Mouse (Mus musculus) forebrain, postnatal 0 days (tissue): ENCODE data around the gene Rap1b. TPM values are rescaled to one million over a fixed set of nuclear protein-coding genes. Genes with fewer than 3 reads are reported as not detected.

ENCODE experiments used
- ATAC-seq: fragments of 200-750 bp; cut with Nextera tagmentation; 2 replicates; pipeline ENCODE4 v1.8.0; 2017; ENCODE audit warnings: mild to moderate bottlenecking, moderate library complexity
- DNase-seq: peaks from one replicate; pipeline ENCODE4 v3.0.0-alpha.2; 2015
- H3K27ac ChIP-seq: fragments of 300-500 bp; sonication (generic); 2 replicates; pipeline ENCODE4 v1.5.1; 2014; ENCODE audit warnings: low read depth, mild to moderate bottlenecking, antibody characterized with exemption, low read length, moderate library complexity, mixed read lengths
- H3K27me3 ChIP-seq: fragments of 300-500 bp; sonication (generic); 2 replicates; pipeline ENCODE4 v1.6.1; 2014; ENCODE audit warnings: mild to moderate bottlenecking, low read length, mixed read lengths; ENCODE audit not compliant: insufficient read depth
- H3K36me3 ChIP-seq: fragments of 300-500 bp; sonication (generic); 2 replicates; pipeline ENCODE4 v1.6.1; 2014; ENCODE audit warnings: mild to moderate bottlenecking, moderate library complexity; ENCODE audit not compliant: insufficient read depth
- H3K4me1 ChIP-seq: fragments of 300-500 bp; sonication (generic); 2 replicates; pipeline ENCODE4 v1.6.1; 2014; ENCODE audit warnings: antibody characterized with exemption; ENCODE audit not compliant: insufficient read depth
- H3K4me2 ChIP-seq: fragments of 300-500 bp; sonication (generic); 2 replicates; pipeline ENCODE4 v1.6.1; 2014; ENCODE audit warnings: low read depth, mild to moderate bottlenecking, moderate library complexity
- H3K4me3 ChIP-seq: fragments of 300-500 bp; sonication (generic); 2 replicates; pipeline ENCODE4 v1.5.1; 2014; ENCODE audit warnings: low read depth, low read length, mixed read lengths
- H3K9ac ChIP-seq: fragments of 300-500 bp; sonication (generic); 2 replicates; pipeline ENCODE4 v1.6.1; 2014; ENCODE audit warnings: mild to moderate bottlenecking
- H3K9me3 ChIP-seq: fragments of 300-500 bp; sonication (generic); 2 replicates; pipeline ENCODE4 v1.6.1; 2016; ENCODE audit warnings: low read length
- CTCF ChIP-seq: sonication (generic); IDR thresholded peaks from 2 replicates; pipeline ENCODE4 v1.5.1; 2016; ENCODE audit warnings: antibody characterized with exemption, control low read depth, low read depth
- whole genome bisulfite sequencing: fragments of 180-500 bp; shearing (Covaris S2); extraction: QIAGEN DNeasy Blood & Tissue Kit; methylation state at CpG from one replicate; pipeline ENCODE4 v1.1.7; 2014; 5-methylcytosine and 5-hydroxymethylcytosine counted together
- polyA plus RNA-seq: library from polyadenylated mRNA; unstranded; fragments of >200 nt; fragmentation: Nextera tagmentation; extraction: Ambion mirVana; gene quantifications from 2 replicates; pipeline ENCODE4 v1.2.1, GENCODE M21; 2015
- total RNA-seq: library from RNA; depleted of rRNA; stranded (reverse); fragments of >200 nt; gene quantifications from 2 replicates; pipeline ENCODE4 v1.2.3, GENCODE M21; 2014

The Rap1b gene
- total and polyA plus RNA-seq, 2 experiments from 2014 or later = 66.3 to 148 TPM

DNA sequence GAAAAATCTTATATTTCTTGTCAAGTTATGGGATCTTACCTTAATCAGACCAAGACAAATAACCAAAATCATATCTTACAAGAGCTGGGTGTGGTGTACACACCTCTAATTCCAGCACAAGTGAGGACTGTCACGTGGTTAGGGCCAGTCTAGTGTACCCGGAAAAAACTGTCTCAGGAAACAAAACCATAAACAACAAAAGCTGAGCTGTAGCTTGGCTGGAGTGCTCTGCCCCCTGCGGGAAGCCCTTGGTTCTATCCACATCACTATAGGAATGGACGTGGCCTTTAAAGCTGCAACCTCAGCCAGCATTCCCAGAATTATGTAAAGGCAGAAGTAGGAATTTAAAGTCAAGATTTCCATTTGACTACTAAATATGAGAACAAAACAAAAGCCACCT, 21.7 kb downstream of the Rap1b start:
- H3K9ac ChIP-seq = no peak overlapping the region
- no peaks in the 10 kb centered on the region for H3K27me3 ChIP-seq
- 61% methylated on average over 4 of the region's 4 CpGs for WGBS
- DNase-seq (no peak), ATAC-seq (no peak)
- no peaks in the 10 kb centered on the region for H3K4me1 ChIP-seq
- H3K36me3 ChIP-seq = peaks cover 26% of the 10 kb centered on the region
- H3K9me3 ChIP-seq = no peaks in the 10 kb centered on the region
- H3K4me2 ChIP-seq = no peak overlapping the region
- no peak overlapping the region for H3K27ac ChIP-seq
- no peak overlapping the region for H3K4me3 ChIP-seq
- peak; percentile 3; the same call in 1 of the 2 replicates for TF ChIP-seq CTCF

DNA sequence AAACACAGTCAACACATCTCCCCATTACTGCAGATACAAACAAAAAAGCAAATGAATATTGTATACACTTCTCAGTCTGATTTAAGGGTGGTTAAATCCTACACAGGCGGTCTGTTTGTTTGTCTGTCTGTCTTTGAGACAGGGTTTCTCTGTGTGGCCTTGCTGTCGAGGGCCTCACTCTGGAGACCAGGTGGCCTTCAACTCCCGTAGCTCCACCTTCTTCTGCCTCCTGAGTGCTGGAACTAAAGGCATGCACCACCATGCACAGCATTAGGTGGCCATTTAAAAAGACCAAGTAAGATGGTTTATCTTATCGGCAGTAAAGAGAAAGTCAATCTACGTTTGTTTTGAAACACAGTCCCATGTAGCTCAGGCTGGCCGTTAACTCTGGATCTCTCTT, 22.5 kb downstream of the Rap1b start:
- ATAC-seq (no peak), DNase-seq (no peak)
- no peak overlapping the region for H3K9ac ChIP-seq
- peaks cover 30% of the 10 kb centered on the region for H3K36me3 ChIP-seq
- no peak overlapping the region for H3K4me3 ChIP-seq
- no peaks in the 10 kb centered on the region for H3K9me3 ChIP-seq
- H3K4me2 ChIP-seq = no peak overlapping the region
- no peaks in the 10 kb centered on the region for H3K27me3 ChIP-seq
- no peak for TF ChIP-seq CTCF
- WGBS = 88% methylated on average over 6 of the region's 6 CpGs
- no peak overlapping the region for H3K27ac ChIP-seq
- no peaks in the 10 kb centered on the region for H3K4me1 ChIP-seq

DNA sequence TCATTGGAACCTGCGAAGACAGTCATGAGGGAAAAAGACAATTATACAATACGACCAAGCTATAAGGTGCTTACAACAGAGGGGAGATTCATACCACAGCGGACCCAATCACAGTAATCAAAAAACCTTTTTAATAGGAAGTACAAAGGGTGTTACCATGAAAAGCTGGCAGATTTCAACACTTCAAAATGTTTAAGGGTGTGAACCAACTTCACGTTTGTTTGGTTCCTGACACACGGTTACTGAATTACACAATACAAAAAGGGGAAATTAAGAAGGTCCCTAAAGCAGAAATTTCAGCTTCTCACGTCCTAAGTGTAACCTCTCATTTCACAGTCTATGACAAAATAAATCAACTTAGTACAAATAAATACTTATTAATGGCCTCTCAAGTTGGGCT, 27.2 kb downstream of the Rap1b start:
- Histone ChIP-seq H3K9ac (no peak overlapping the region), H3K4me3 (no peak overlapping the region), H3K9me3 (no peaks in the 10 kb centered on the region), H3K4me2 (no peak overlapping the region), H3K27me3 (no peaks in the 10 kb centered on the region), H3K27ac (no peak overlapping the region), H3K4me1 (no peaks in the 10 kb centered on the region), H3K36me3 (peaks cover 61% of the 10 kb centered on the region)
- DNase-seq (no peak), ATAC-seq (no peak)
- TF ChIP-seq CTCF = no peak
- WGBS = 84% methylated on average over 6 of the region's 6 CpGs

DNA sequence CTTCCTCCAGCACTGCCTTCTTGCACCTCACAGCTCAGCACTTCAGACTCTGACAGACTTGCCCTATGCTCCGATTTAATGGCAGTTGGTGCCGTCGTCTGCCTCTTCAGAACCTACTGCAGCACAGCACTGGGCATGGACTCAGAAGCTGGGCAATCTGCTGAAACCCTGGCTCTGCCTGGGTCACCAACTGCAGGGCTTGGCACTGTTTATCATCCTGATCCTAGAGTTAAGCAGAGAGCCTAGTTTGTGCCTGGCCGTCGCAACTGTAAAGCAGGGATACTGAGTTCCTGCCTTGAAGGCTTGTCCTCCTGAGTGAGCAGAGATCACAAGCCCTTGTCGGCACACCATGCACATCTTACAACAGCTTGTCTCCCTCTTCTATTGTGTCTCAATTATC, 29.1 kb downstream of the Rap1b start:
- H3K9me3 ChIP-seq = no peaks in the 10 kb centered on the region
- H3K27me3 ChIP-seq = no peaks in the 10 kb centered on the region
- H3K9ac ChIP-seq = no peak overlapping the region
- H3K4me2 ChIP-seq = no peak overlapping the region
- no peaks in the 10 kb centered on the region for H3K4me1 ChIP-seq
- peaks cover 57% of the 10 kb centered on the region for H3K36me3 ChIP-seq
- no peak for ATAC-seq
- H3K27ac ChIP-seq = no peak overlapping the region
- no peak for DNase-seq
- no peak overlapping the region for H3K4me3 ChIP-seq
- 94% methylated on average over 6 of the region's 6 CpGs for WGBS
- TF ChIP-seq CTCF = no peak

DNA sequence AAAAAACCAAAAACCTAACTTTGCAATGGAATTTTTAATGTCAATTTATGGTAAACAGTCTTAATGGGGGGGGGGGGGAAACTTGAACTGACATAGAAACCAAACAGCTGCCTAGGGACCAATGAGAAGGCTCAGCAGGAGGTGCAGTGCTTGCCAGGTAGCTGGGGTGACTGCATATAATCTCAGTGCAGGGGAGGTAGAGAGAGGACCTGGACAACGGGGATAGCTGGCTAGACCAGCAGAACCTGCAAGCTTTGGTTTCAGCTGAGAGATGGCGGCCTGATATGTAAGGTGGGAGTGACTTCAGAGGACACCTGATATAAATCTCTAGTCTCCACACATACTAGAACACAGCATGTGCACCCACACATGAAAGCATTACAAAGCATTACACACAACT, 33.3 kb downstream of the Rap1b start:
- Histone ChIP-seq H3K4me1 (no peaks in the 10 kb centered on the region), H3K9ac (no peak overlapping the region), H3K27me3 (no peaks in the 10 kb centered on the region), H3K27ac (no peak overlapping the region), H3K4me2 (no peak overlapping the region), H3K9me3 (no peaks in the 10 kb centered on the region), H3K36me3 (peaks cover 38% of the 10 kb centered on the region), H3K4me3 (no peak overlapping the region)
- DNase-seq (no peak), ATAC-seq (no peak)
- WGBS = 88% methylated on average over 2 of the region's 2 CpGs
- TF ChIP-seq CTCF = no peak

DNA sequence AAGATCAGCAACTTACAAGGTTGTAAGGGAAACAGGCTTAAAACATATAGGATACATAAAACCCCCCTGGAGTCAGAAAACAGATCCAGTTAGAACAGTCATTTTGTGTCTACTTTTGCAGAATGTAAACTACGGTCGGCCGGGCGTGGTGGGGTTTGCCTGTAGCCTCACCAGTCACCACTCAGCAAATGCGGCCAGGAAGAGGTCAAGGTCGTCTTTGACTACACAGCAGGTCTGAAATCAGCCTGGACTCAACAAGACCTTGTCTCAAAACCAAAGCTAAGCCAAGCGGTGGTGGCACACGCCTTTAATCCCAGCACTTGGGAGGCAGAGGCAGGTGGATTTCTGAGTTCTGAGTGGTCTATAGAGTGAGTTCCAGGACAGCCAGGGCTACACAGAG, 34.3 kb downstream of the Rap1b start:
- H3K36me3 ChIP-seq = peaks cover 30% of the 10 kb centered on the region
- no peak overlapping the region for H3K9ac ChIP-seq
- no peak for ATAC-seq
- no peak overlapping the region for H3K4me2 ChIP-seq
- no peak overlapping the region for H3K27ac ChIP-seq
- H3K27me3 ChIP-seq = no peaks in the 10 kb centered on the region
- WGBS = 95% methylated on average over 8 of the region's 8 CpGs
- no peaks in the 10 kb centered on the region for H3K9me3 ChIP-seq
- TF ChIP-seq CTCF = no peak
- H3K4me1 ChIP-seq = no peaks in the 10 kb centered on the region
- no peak for DNase-seq
- no peak overlapping the region for H3K4me3 ChIP-seq

DNA sequence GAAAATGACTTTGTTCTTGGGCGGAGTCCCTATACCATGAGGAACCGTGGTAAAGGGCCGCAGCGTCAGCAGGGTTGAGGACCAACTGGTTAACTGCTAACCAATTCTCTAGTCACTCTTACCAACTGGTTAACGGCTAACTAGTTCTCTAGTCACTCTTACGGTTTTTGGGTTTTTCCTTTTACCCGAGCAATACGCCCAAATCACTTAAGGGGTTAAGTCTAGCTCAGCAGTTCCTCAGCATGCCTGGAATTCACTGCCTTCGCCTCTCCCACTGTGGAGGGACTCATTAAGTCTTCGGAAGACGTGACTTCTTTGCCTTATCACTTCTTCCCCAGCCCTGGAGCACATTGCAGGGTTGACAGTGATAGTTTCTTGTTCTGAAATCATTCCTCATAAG, 35.3 kb downstream of the Rap1b start:
- no peak overlapping the region for H3K9ac ChIP-seq
- no peak for DNase-seq
- H3K9me3 ChIP-seq = no peaks in the 10 kb centered on the region
- no peak for ATAC-seq
- H3K4me2 ChIP-seq = no peak overlapping the region
- H3K27ac ChIP-seq = no peak overlapping the region
- TF ChIP-seq CTCF = no peak
- H3K4me1 ChIP-seq = no peaks in the 10 kb centered on the region
- H3K36me3 ChIP-seq = peaks cover 20% of the 10 kb centered on the region
- no peak overlapping the region for H3K4me3 ChIP-seq
- no peaks in the 10 kb centered on the region for H3K27me3 ChIP-seq
- 80% methylated on average over 11 of the region's 11 CpGs for WGBS

DNA sequence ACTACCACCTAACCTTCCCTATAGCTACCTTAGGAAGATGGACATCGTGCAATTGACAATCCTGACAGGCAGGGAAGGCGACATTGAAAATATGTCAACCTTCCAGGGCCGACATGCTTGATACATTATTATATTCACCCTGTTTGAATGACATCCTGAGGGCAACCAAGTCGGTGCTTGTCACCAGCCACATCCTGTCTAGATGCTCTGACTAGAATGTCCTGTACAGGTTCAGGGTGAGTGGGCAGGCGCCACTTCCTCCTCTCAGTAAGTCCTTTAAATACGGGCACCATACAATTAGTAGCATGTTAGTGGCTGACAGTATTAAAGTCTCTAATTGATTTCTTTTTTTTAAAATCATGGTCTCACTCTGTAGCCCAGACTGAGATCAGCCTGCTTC, 37.8 kb downstream of the Rap1b start:
- Histone ChIP-seq H3K4me3 (no peak overlapping the region), H3K4me1 (no peaks in the 10 kb centered on the region), H3K4me2 (no peak overlapping the region), H3K27ac (no peak overlapping the region), H3K27me3 (no peaks in the 10 kb centered on the region), H3K9ac (no peak overlapping the region), H3K9me3 (no peaks in the 10 kb centered on the region), H3K36me3 (peaks cover 4% of the 10 kb centered on the region)
- TF ChIP-seq CTCF = no peak
- 86% methylated on average over 6 of the region's 6 CpGs for WGBS
- DNase-seq (no peak), ATAC-seq (no peak)
